Mouse (Mus musculus): ENCODE measurements around the gene Nab1.

- no peak for TF ChIP-seq CTCF (conservative IDR thresholded peaks at IDR 0.05; ENCODE audit: insufficient read depth, insufficient read length, low read depth, low read length)
- no peak for TF ChIP-seq POLR2A (IDR thresholded peaks at IDR 0.05; ENCODE audit: low read depth, low read length)
Observed at GRCm38 (mm10) chr1:52484980-52485379, 15.5 kb downstream of the Nab1 start.

Data from kidney, adult 2 months (tissue).